Mouse (Mus musculus) midbrain, postnatal 0 days (tissue): ENCODE measurements around the gene Ap2s1. TPM values are rescaled to one million over a fixed set of nuclear protein-coding genes. Genes with fewer than 3 reads are reported as not detected.
A peak's percentile ranks its signal among the peaks of the same experiment; 100 is the strongest.

Experiments
- ATAC-seq: fragments of 200-750 bp; cut with Nextera tagmentation; 2 replicates; pipeline ENCODE4 v1.8.0; 2017; ENCODE audit warnings: moderate number of reproducible peaks, mild to moderate bottlenecking, moderate TSS enrichment, moderate library complexity; ENCODE audit not compliant: low FRiP score
- DNase-seq: peaks from one replicate; pipeline ENCODE4 v3.0.0-alpha.2; 2015; ENCODE audit warnings: low spot score
- H3K27ac ChIP-seq: fragments of 300-500 bp; sonication (generic); 2 replicates; pipeline ENCODE4 v1.5.1; 2014; ENCODE audit warnings: low read depth, mild to moderate bottlenecking, low read length, mixed read lengths
- H3K27me3 ChIP-seq: fragments of 300-500 bp; sonication (generic); 2 replicates; pipeline ENCODE4 v1.6.1; 2014; ENCODE audit warnings: low read length, control low read depth, mixed read lengths; ENCODE audit not compliant: insufficient read depth
- H3K36me3 ChIP-seq: fragments of 300-500 bp; sonication (generic); 2 replicates; pipeline ENCODE4 v1.6.1; 2014; ENCODE audit warnings: low read length, control low read depth, mixed read lengths; ENCODE audit not compliant: insufficient read depth
- H3K4me1 ChIP-seq: fragments of 300-500 bp; sonication (generic); 2 replicates; pipeline ENCODE4 v1.6.1; 2014; ENCODE audit warnings: mild to moderate bottlenecking, control low read depth, antibody characterized with exemption, low read length, mixed read lengths; ENCODE audit not compliant: insufficient read depth
- H3K4me2 ChIP-seq: fragments of 300-500 bp; sonication (generic); 2 replicates; pipeline ENCODE4 v1.6.1; 2014; ENCODE audit warnings: low read depth, mild to moderate bottlenecking, low read length, mixed read lengths; ENCODE audit not compliant: poor library complexity, severe bottlenecking
- H3K4me3 ChIP-seq: fragments of 300-500 bp; sonication (generic); 2 replicates; pipeline ENCODE4 v1.5.1; 2014; ENCODE audit warnings: low read depth, mild to moderate bottlenecking, low read length, moderate library complexity
- H3K9ac ChIP-seq: fragments of 300-500 bp; sonication (generic); replicated peaks from 2 replicates; pipeline ENCODE4 v1.6.1; 2014; ENCODE audit warnings: mild to moderate bottlenecking, low read length, moderate library complexity, mixed read lengths; ENCODE audit not compliant: poor library complexity, severe bottlenecking
- H3K9me3 ChIP-seq: fragments of 300-500 bp; sonication (generic); 2 replicates; pipeline ENCODE4 v1.6.1; 2016; ENCODE audit warnings: low read length, control low read depth
- CTCF ChIP-seq: IDR thresholded peaks from 2 replicates; pipeline ENCODE4 v1.5.1; 2016; ENCODE audit warnings: antibody characterized with exemption, mild to moderate bottlenecking
- WGBS: fragments of 180-500 bp; shearing (Covaris S2); extraction: QIAGEN DNeasy Blood & Tissue Kit; methylation state at CpG from one replicate; pipeline ENCODE4 v1.1.7; 2014; 5-methylcytosine and 5-hydroxymethylcytosine counted together
- polyA plus RNA-seq: library from polyadenylated mRNA; unstranded; fragments of >200 nt; fragmentation: Nextera tagmentation; extraction: Ambion mirVana; gene quantifications from 2 replicates; pipeline ENCODE4 v1.2.1, GENCODE M21; 2015
- total RNA-seq: library from RNA; depleted of rRNA; stranded (reverse); fragments of >200 nt; gene quantifications from 2 replicates; pipeline ENCODE4 v1.2.3, GENCODE M21; 2014; rRNA removed

Ap2s1 gene
- total RNA-seq = 516 and 573 TPM in 2 replicates
- 556 and 589 TPM in 2 replicates for polyA plus RNA-seq

DNA sequence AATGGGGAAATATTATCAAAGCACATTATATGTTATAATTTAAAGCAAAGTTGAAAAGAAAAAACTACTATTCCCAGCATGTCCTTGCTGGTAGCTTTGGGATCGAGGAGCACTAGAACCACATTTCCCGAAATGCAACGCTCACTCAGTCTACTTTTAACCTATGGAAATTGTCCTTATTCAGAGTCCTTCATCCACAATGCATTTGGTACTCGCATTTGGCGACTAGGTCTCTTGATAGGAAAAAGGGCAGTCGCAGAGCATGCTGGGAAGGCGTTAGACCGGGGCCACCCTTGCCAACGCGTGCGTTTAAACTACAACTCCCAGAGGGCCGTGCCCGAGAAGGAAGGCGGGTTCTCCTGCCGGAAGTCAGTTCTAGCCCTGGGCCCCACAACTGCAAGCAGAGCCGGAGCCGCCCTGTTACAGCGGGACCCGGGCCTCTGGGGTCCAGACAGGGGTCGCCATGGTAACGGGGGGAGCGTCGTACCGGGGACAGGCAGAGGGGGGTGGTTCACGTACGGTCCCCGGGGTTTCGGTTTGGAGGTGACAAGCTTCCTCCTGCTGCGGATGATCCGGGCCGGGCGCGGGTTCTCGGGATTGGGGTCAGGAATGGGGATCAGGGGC lies at the start of gene Ap2s1:
Gene Ap2s1, plus strand, starts transcription at position 338 of the 624 bp plus-strand sequence.
- peaks cover 6% of the 10 kb centered on the region for H3K4me1 ChIP-seq
- H3K27me3 ChIP-seq = no peaks in the 10 kb centered on the region
- H3K4me3 ChIP-seq = peak within 1 kb of the TSS; percentile 54
- no peaks in the 10 kb centered on the region for H3K9me3 ChIP-seq
- peak within 1 kb of the TSS; percentile 87 for H3K4me2 ChIP-seq
- H3K9ac ChIP-seq = peak within 1 kb of the TSS; percentile 82
- peaks cover under 1% of the 10 kb centered on the region for H3K36me3 ChIP-seq
- ATAC-seq (peak; percentile 95), DNase-seq (peak; percentile 100)
- H3K27ac ChIP-seq = peak within 1 kb of the TSS; percentile 60
- no peak for TF ChIP-seq CTCF
- under 1% methylated on average over 34 of the region's 34 CpGs for WGBS

DNA sequence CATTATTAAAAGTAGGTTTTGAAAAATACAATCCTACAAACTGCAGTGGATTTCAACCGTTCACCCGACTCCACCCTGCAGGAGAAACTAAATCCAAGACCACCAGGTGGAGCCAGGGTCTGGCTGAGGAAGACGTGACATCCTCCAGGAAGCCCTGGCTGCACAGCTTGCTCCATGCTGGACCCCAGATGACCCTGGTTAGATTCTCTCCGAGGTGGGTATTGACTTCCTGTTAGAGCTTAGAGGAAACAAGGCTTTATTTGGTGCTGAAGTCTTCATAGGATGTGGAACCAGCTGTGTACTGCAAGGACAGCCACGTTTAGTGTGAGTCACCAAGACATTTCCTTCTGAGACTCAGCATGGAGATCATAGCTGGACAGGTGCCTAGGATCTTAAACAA lies 49.0 kb upstream of the Ap2s1 start:
- no peak overlapping the region for H3K9ac ChIP-seq
- TF ChIP-seq CTCF = 0 out of 2 replicates have a peak, but pooled peaks have one; percentile 5
- no peak overlapping the region for H3K27ac ChIP-seq
- no peaks in the 10 kb centered on the region for H3K27me3 ChIP-seq
- H3K4me3 ChIP-seq = no peak overlapping the region
- H3K9me3 ChIP-seq = no peaks in the 10 kb centered on the region
- ATAC-seq (no peak), DNase-seq (no peak)
- H3K4me1 ChIP-seq = no peaks in the 10 kb centered on the region
- no peak overlapping the region for H3K4me2 ChIP-seq
- 74% methylated on average over 5 of the region's 5 CpGs for WGBS
- no peaks in the 10 kb centered on the region for H3K36me3 ChIP-seq

DNA sequence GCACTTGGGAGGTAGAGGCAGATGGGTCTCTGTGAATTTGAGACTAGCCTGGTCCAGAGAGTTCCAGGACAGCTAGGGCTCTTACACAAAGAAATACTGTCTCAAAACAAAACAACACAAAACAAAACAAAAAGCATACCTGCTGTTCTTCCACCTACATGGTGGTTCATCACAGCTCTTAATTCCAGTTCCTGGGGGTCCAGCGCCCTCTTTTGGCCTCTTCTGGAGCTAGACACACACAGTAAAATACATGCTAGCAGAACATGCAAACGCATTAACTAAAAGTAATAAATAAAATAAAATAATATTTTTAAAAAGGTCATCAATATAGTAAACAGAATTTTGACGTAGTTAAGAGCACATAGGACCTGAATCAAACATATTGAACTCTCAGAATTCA lies 43.2 kb upstream of the Ap2s1 start:
- no peaks in the 10 kb centered on the region for H3K9me3 ChIP-seq
- no peak overlapping the region for H3K9ac ChIP-seq
- WGBS = 33% methylated on average over 3 of the region's 3 CpGs
- no peaks in the 10 kb centered on the region for H3K4me1 ChIP-seq
- no peak overlapping the region for H3K4me3 ChIP-seq
- no peak for ATAC-seq
- peak; percentile 41 for DNase-seq
- H3K27ac ChIP-seq = no peak overlapping the region
- H3K27me3 ChIP-seq = no peaks in the 10 kb centered on the region
- peak; percentile 64 for TF ChIP-seq CTCF
- H3K36me3 ChIP-seq = no peaks in the 10 kb centered on the region
- no peak overlapping the region for H3K4me2 ChIP-seq

DNA sequence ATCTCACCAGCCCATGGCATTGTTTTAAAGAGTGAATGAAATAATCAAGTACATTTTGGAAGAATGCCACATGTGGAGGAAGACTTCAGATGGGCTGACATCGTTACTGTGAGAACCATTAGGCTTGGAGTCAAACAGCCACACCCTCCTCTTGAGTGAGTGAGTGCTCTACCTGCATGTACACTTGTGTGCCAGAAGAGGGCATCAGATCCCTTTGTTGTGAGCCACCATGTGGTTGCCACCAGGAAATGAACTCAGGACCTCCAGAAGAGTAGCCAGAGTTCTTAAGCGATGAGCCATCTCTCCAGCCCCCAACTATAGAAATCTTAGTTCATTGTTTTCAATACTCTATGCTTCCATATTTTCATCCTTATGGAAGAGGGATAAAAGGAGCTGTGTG lies 39.2 kb upstream of the Ap2s1 start:
- 57% methylated on average over 2 of the region's 2 CpGs for WGBS
- no peak overlapping the region for H3K4me3 ChIP-seq
- no peak for DNase-seq
- no peaks in the 10 kb centered on the region for H3K27me3 ChIP-seq
- TF ChIP-seq CTCF = peak; percentile 45
- no peak overlapping the region for H3K4me2 ChIP-seq
- no peaks in the 10 kb centered on the region for H3K4me1 ChIP-seq
- ATAC-seq = no peak
- H3K27ac ChIP-seq = no peak overlapping the region
- H3K36me3 ChIP-seq = no peaks in the 10 kb centered on the region
- H3K9me3 ChIP-seq = no peaks in the 10 kb centered on the region
- H3K9ac ChIP-seq = no peak overlapping the region

DNA sequence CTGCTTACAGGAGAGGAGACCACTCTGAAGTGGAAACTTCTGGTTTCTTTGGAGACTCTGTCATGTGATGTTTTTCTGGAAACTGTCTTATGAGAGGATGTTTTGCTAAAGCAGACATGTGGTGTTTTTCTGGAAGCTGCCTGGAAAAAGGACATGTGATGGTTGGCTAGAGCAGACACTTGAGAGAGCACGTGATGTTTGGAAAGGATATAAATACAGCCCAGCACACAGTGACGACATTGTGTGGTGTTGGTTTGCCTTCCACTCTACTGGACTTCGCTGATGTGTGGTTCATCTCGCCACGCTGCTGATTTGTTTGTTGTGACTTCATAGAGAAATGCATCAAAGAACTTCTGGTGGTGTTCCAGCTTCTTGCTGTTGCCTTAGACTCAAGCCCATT lies 37.6 kb upstream of the Ap2s1 start:
- no peak for ATAC-seq
- H3K9me3 ChIP-seq = no peaks in the 10 kb centered on the region

DNA sequence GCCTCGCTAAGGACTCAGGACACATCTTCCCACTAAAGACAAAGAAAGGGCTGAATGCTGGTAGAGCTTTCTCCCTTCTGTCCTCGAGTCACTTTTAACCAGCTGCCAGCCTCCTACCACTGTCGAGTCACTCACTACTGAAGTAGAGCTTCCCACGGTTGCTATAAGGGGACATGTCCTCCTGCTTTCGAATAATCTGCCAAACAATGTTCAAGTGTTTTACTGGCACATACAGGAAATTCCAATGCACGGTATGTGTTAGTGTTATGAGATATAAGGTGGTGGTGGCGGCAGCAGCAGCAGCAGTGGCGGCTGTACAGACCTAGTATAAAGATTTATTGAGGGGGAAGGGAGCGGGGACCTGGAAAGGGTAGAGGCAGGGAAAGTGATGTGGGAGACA lies 31.8 kb upstream of the Ap2s1 start:
- no peaks in the 10 kb centered on the region for H3K36me3 ChIP-seq
- WGBS = 69% methylated on average over 9 of the region's 9 CpGs
- no peak overlapping the region for H3K9ac ChIP-seq
- H3K4me2 ChIP-seq = no peak overlapping the region
- no peaks in the 10 kb centered on the region for H3K9me3 ChIP-seq
- ATAC-seq (no peak), DNase-seq (no peak)
- no peak for TF ChIP-seq CTCF
- H3K4me3 ChIP-seq = no peak overlapping the region
- H3K4me1 ChIP-seq = no peaks in the 10 kb centered on the region
- no peak overlapping the region for H3K27ac ChIP-seq
- H3K27me3 ChIP-seq = no peaks in the 10 kb centered on the region

More for the DNA sequence above, 37.6 kb upstream of the Ap2s1 start:
- Histone ChIP-seq H3K4me1 (no peaks in the 10 kb centered on the region), H3K27me3 (no peaks in the 10 kb centered on the region), H3K4me2 (no peak overlapping the region), H3K4me3 (no peak overlapping the region), H3K36me3 (no peaks in the 10 kb centered on the region), H3K27ac (no peak overlapping the region), H3K9ac (no peak overlapping the region)
- no peak for TF ChIP-seq CTCF
- WGBS = 76% methylated on average over 5 of the region's 5 CpGs
- no peak for DNase-seq
